Mouse (Mus musculus): Measurements from ENCODE around the gene Crocc2.

The Crocc2 gene

GRCm38 (mm10) chr1:93214612-93215011 lies 46.1 kb downstream of the Crocc2 start:
- no peak for DNase-seq (ENCODE audit: low spot score in 2 of 2)

GRCm38 (mm10) chr1:93216839-93217497 lies 48.4 kb downstream of the Crocc2 start:
- DNase-seq (ENCODE audit: low spot score in 2 of 2) = no peak

GRCm38 (mm10) chr1:93217530-93217929 lies 49.0 kb downstream of the Crocc2 start:
- no peak for DNase-seq (ENCODE audit: low spot score in 2 of 2)

- no peak for DNase-seq (ENCODE audit: low spot score in 2 of 2)
Observed at GRCm38 (mm10) chr1:93220776-93221175, 52.3 kb downstream of the Crocc2 start.

- no peak for DNase-seq (ENCODE audit: low spot score in 2 of 2)
Observed at GRCm38 (mm10) chr1:93223972-93224371, 55.4 kb downstream of the Crocc2 start.

GRCm38 (mm10) chr1:93225226-93225625 lies 56.7 kb downstream of the Crocc2 start:
- DNase-seq (ENCODE audit: low spot score in 2 of 2) = no peak

- DNase-seq (ENCODE audit: low spot score in 2 of 2) = no peak
Observed at GRCm38 (mm10) chr1:93225731-93226520, 57.4 kb downstream of the Crocc2 start.

- peak in 1 of 2 experiments; percentile 77 for DNase-seq (ENCODE audit: low spot score in 2 of 2)
Observed at GRCm38 (mm10) chr1:93227303-93227975, 58.9 kb downstream of the Crocc2 start.

- DNase-seq (ENCODE audit: low spot score in 2 of 2) = no peak
Observed at GRCm38 (mm10) chr1:93227976-93228365, 59.4 kb downstream of the Crocc2 start.

- DNase-seq (ENCODE audit: low spot score in 2 of 2) = no peak
Observed at GRCm38 (mm10) chr1:93229221-93229620, 60.7 kb downstream of the Crocc2 start.

- DNase-seq (ENCODE audit: low spot score in 2 of 2) = no peak
Observed at GRCm38 (mm10) chr1:93229626-93230025, 61.1 kb downstream of the Crocc2 start.

- peak; percentile 59 to 76 for DNase-seq (ENCODE audit: low spot score in 2 of 2)
Observed at GRCm38 (mm10) chr1:93235576-93236544, 67.3 kb downstream of the Crocc2 start, which contains the start of gene Sned1. Gene Sned1 (plus strand): TSS chr1:93235841.

- DNase-seq (ENCODE audit: low spot score in 2 of 2) = peak in 1 of 2 experiments; percentile 45
Observed at GRCm38 (mm10) chr1:93236545-93236924, 68.0 kb downstream of the Crocc2 start.

GRCm38 (mm10) chr1:93237676-93238075 lies 69.2 kb downstream of the Crocc2 start:
- no peak for DNase-seq (ENCODE audit: low spot score in 2 of 2)

GRCm38 (mm10) chr1:93238201-93238600 lies 69.7 kb downstream of the Crocc2 start:
- no peak for DNase-seq (ENCODE audit: low spot score in 2 of 2)

GRCm38 (mm10) chr1:93245936-93246335 lies 77.4 kb downstream of the Crocc2 start:
- no peak for DNase-seq (ENCODE audit: low spot score in 2 of 2)

GRCm38 (mm10) chr1:93252586-93252985 lies 84.1 kb downstream of the Crocc2 start:
- DNase-seq (ENCODE audit: low spot score in 2 of 2) = no peak

- no peak for DNase-seq (ENCODE audit: low spot score in 2 of 2)
Observed at GRCm38 (mm10) chr1:93255761-93256160, 87.2 kb downstream of the Crocc2 start.

- DNase-seq (ENCODE audit: low spot score in 2 of 2) = no peak
Observed at GRCm38 (mm10) chr1:93257560-93257959, 89.0 kb downstream of the Crocc2 start.

- DNase-seq (ENCODE audit: low spot score in 2 of 2) = peak in 1 of 2 experiments; percentile 4
Observed at GRCm38 (mm10) chr1:93267207-93267606, 98.7 kb downstream of the Crocc2 start.

- DNase-seq (ENCODE audit: low spot score in 2 of 2) = no peak
Observed at GRCm38 (mm10) chr1:93268246-93268645, 99.7 kb downstream of the Crocc2 start.

Measured in cerebellum, postnatal 4 days (tissue).